Mouse (Mus musculus): ENCODE data around the gene Ptprq. TPM values are rescaled to one million over a fixed set of nuclear protein-coding genes. Genes with fewer than 3 reads are reported as not detected.

Ptprq gene
- polyA plus RNA-seq, 1 experiment from 2014 or later = 0.07 TPM

- H3K9ac ChIP-seq (ENCODE audit: low read depth, low read length) = no peak overlapping the region
- no peaks in the 10 kb centered on the region for H3K27me3 ChIP-seq (ENCODE audit: control insufficient read depth, insufficient read depth, low read length)
- H3K36me3 ChIP-seq (ENCODE audit: control insufficient read depth, insufficient read depth, low read length) = no peaks in the 10 kb centered on the region
- H3K9me3 ChIP-seq (replicated peaks; ENCODE audit: control insufficient read depth, low read length) = no peaks in the 10 kb centered on the region
- no peak overlapping the region for H3K4me2 ChIP-seq
- H3K27ac ChIP-seq (ENCODE audit: low read depth, low read length) = no peak overlapping the region
- no peak for ATAC-seq (replicated peaks; ENCODE audit: insufficient number of reproducible peaks, low FRiP score, low TSS enrichment)
- H3K4me3 ChIP-seq (ENCODE audit: low read depth, low read length) = no peak overlapping the region
- H3K4me1 ChIP-seq (ENCODE audit: control insufficient read depth, insufficient read depth, low read length) = no peaks in the 10 kb centered on the region
- 65% methylated on average over 7 of the region's 7 CpGs for WGBS (ENCODE audit: insufficient replicate concordance)
Measured at GRCm38 (mm10) chr10:107467819-107468218, 252.0 kb downstream of the Ptprq start.

Small RNA genes lying within 50 kb of the gene (microRNA-seq; reads per million reads assigned to microRNA genes)
- gene Gm44403 (ENCODE audit: borderline number of aligned reads) = not detected

Other genes with a start within 250 kb of the Ptprq start
- gene Myf5, start 233.9 kb downstream of the Ptprq start, polyA plus RNA-seq (2014; fragmentation: Nextera tagmentation; extraction: Ambion mirVana) = 0.56 and 0.87 TPM in 2 replicates
- gene Myf6, start 225.3 kb downstream of the Ptprq start, polyA plus RNA-seq (2014; fragmentation: Nextera tagmentation; extraction: Ambion mirVana) = not detected in 2 replicates
- gene Otogl, start 192.1 kb upstream of the Ptprq start, polyA plus RNA-seq (2014; fragmentation: Nextera tagmentation; extraction: Ambion mirVana) = 0.13 and 0.27 TPM in 2 replicates

All from heart, embryonic 11.5 days (tissue).